Mouse (Mus musculus): ENCODE measurements around the gene Phb.
A peak's percentile ranks its signal among the peaks of the same experiment; 100 is the strongest.

Phb gene

DNA sequence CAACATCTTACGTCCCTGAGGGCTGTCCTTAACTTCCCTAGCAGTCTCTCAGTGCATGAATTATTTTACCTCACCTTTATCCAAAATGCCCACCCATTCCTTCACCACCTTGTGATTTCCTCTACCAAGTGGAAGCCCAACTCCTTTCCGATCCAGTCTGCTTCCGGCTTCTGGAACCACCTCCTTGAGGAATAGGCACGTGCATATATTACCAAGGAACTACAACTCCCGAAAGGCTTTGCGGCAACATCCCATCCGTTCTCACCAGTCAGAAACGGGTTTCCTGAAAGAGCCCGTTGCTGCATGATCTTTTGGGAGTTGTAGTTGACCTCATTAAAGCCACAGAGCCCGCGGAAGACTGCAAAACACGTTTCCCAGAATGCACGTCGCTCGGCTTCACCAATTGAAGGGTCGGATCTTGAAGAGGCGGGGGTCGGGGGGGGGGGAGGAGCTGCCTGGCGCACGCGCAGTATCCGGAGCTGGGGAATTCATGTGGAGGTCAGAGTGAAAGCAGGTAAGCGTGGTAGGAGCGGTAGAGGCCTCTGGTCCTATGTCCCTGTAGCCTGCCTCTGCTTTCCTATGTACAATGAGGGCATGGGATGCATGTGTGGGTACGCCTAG, at the start of gene Phb:
Phb (plus strand) TSS at position 429 of the 621 bp plus-strand sequence.
- peak; percentile 84 to 93 for DNase-seq

- DNase-seq, result no peak
Observed at GRCm38 (mm10) chr11:95617785-95618465, 48.8 kb upstream of the Phb start.

- no peak for DNase-seq
Observed at GRCm38 (mm10) chr11:95619081-95619480, 47.7 kb upstream of the Phb start.

DNA sequence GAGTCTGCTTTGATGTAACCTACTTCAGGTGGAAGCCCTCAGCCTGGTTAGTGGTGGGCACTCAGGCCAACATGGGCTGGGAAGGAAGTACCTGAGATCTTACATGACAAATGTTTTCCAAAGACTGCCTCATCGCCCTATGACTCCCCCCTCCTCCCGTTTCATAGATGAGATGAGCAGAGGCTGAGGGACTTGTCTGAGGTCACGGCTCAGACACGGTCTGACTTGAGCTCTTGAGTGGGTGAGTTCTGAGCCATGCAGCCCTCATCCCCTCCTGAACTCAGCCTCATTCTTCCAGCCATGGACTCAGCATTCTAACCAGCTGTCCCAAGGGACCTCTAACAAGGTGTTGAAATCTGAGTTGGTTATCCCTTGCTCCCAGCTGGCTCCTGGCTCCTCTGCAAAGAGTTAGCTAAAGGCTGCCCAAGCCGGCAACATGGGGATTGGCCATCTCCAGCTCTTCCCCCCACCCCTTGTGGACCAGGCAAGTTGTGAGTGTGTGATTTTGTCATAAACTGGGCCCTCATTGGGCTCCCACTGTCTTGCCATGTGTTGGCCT, 46.8 kb upstream of the Phb start:
- no peak for DNase-seq

GRCm38 (mm10) chr11:95621010-95621409, 45.7 kb upstream of the Phb start:
- no peak for DNase-seq

DNA sequence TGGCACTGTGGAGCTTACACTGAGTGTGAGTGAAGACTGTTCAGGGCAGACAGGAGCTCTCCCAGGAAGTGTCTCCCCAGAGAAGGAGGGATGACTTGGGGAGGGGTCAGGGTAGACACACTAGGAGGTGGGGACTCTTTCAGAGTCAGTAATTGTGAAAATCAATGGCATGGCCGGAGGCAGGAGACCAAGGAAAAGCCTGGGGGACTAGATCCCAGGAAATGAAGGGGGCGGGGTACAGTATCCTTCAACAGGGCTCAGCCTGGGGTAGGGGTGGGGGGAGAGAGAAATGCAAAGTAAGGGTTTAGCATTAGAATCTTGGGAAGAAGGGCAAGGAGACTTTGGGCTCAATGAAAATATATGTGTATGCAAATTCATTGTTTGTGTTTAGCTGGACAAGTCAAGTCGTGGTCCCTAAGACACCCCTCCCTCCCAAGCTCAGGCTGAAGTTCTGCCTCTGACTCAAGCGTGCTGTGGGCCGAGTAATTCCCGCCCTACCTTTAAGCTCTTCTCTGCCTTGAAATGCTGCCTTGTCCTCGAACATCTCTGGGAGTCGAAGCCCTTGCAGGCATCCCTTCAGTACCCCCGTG, 45.1 kb upstream of the Phb start:
- DNase-seq, result no peak

DNA sequence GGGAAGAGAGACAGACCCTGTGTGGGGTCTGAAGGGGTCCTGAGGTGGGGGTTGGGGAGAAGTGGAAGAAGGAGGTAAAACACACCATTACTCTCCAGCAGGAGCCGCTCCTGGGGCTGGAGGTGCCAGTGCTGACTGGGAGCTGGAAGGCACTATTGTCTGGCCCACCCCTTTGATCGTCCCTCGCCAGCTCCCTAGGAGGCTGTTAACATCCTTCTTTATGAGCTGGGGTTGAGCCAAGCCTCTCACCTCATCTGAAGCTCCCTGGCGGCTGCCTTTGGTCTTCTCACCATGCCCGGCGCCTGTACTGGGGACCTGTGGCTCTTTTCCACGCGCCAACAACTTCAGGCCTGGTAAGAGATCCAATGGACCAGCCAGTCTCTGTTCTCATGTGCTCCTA, 44.3 kb upstream of the Phb start:
- DNase-seq, result no peak

DNA sequence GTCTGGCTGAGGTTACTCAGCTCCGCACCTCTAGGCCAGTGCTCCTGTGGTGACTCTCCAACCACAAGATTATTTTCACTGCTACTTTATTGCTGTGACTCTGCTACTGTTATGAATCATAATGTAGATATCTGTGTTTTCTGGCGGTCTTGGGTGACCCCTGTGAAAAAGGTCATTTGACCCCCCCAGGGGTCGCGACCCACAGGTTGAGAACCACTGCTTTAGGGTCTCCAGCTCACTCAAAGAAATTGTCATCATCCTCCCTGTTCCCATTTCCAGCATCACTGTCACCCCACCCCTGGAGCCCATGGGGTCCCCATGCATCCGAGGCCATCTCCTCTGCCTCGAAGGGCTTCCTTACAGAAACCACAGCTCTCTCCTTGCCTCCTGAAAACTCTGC, 36.2 kb upstream of the Phb start:
- DNase-seq, result no peak

- no peak for DNase-seq
Observed at GRCm38 (mm10) chr11:95631301-95631700, 35.5 kb upstream of the Phb start.

DNA sequence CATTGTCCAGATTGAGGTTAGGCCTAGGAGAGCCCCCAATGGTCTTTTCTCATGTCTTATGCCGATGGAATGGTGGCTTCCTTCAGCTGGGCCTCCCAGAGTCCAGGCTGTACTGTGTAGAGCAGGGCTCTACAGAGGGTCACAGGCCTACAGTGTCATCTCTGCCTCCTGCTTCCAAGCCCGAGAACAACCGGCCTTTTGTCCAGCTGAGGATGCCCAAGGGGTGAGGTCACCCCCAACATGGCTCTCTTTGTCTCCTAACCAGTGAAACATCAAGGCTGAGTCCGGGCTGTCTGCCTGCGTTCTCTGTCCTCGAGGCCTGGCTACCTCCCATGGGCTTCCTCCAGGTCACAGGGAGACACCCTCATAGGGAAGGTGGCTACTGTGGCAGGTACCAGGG, 34.3 kb upstream of the Phb start:
- no peak for DNase-seq

GRCm38 (mm10) chr11:95633512-95634000, 33.2 kb upstream of the Phb start:
- DNase-seq, result no peak

GRCm38 (mm10) chr11:95635030-95635429, 31.7 kb upstream of the Phb start:
- DNase-seq, result no peak

- DNase-seq, result no peak
Observed at GRCm38 (mm10) chr11:95640751-95641150, 26.0 kb upstream of the Phb start.

DNA sequence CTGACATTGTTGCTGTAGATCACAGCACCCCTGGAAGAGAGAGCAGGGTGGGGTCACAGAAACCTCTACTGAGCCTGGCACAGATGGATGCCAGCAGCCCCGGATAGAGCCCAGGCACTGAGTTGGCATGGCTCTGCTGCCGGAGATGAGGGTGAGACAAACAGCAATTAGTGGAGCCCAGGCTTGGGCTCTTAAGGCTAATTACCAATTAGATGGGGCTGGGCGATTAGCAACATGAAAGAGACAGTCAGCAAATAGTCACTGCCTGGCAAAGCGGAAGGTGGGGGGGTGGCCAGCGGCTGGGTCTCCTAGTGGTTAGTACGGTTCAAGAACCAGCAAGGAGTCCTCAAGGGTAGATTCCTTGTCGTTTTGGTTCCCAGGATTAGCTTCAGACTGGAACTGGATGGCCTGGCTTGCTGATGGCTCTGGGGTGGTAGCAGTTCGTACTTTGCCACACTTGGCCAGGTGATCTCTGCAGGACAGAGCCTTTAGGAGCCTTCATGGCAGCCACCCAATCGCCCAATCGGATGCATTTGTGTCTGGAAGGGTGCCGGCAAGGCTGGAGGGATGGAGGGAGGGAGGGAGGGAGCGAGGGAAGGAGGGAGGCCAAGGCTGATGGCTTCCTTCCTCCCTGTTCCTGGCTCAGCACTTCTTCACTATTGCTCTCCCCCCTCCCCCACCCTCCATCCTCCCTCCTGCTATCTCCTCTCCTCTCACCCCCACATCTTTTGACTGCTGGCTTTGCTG, 24.1 kb upstream of the Phb start:
- no peak for DNase-seq

DNA sequence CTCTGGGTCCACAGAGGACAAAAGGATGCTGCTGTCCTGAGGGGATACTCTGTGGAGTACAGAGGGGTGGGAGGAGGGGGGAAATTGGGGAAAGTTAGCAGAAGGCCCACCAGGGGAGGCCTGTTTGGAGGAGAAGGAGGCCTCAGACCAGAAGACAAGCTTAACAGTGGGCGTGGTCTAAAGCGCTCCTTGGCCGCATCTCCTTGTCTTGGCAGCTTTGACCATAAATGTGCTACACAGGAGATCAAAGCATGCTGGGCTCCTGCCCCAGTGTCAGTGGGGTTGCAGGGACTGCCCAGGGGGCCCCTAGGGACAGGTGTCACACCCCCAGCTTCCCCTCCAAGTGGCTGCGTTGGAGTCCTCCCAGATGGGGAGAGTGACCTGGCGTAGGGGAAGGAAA, 22.9 kb upstream of the Phb start:
- DNase-seq, result no peak

GRCm38 (mm10) chr11:95644381-95644780, 22.4 kb upstream of the Phb start:
- DNase-seq, result no peak

DNA sequence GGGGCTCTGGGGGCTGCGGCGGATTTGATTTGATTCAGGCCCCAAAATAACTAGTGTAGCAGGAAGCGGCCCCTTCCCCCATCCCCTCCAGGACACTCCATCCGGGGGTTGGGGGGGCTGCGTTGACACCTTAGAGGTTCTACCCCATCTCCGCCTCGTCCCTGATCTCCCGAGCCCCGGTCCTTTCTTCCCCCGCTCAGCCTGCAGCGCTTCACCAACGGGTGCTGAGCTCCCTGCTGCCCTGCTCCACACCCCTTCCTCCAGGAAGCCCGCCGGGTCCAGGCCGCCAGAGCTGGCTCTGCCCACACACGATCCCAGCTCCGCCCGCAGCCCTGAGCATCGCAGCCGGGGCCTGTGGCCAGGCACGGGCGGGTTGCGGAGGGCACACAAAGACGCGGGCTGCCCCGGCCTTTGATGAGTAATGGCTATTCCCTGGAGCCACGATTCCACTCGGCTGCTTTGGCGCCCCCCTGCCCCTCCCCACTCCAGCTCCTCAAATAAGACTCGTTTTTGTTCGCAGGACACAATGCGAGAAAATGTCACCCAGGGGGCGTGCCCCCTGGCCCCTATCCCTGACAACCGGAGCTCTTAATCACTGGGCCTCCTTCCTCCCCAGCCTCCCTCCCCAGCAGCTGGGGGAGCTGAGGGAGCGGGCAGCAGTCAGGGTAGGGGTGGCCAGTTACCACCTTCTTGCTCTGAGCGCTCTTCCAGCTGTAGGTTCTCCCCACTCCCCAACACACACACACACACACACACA, 21.2 kb upstream of the Phb start:
- DNase-seq, result no peak

DNA sequence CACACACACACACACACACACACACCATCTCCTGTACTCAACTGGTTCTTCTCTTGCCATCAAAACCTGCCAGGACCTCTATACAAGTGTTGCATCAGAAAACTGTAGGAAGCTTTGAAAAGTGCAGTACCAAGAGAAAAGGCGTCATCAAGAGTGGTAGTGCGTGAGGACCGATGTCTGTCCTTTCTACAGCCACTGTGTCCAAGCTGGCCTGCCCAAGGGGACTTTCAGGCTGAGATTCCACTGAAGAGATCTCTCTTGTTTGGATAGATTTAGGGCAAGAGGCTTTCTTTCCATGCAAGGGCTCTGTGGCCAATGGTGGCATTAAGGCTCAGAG, 20.6 kb upstream of the Phb start:
- DNase-seq, result no peak

GRCm38 (mm10) chr11:95647791-95648190, 19.0 kb upstream of the Phb start:
- DNase-seq, result no peak

DNA sequence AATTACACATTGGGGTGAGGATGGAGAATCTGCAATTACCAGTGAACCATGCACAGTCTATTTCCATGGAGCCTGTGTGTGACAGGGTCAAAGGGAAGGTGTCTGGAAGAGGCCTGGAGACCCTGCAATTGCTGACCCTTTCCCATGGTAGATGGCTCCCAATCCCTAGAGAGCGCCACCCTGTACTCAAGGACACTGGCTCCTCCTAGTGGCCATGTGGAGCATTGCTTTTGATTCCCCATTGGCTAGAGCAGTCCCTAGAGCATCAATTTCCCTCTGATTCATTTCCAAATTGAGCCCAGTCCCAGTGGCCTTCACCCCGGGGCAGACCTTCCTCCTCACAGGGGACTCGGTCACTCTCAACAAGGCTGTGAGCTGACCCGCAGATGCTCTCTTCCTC, 17.9 kb upstream of the Phb start:
- peak; percentile 57 to 64 for DNase-seq

DNA sequence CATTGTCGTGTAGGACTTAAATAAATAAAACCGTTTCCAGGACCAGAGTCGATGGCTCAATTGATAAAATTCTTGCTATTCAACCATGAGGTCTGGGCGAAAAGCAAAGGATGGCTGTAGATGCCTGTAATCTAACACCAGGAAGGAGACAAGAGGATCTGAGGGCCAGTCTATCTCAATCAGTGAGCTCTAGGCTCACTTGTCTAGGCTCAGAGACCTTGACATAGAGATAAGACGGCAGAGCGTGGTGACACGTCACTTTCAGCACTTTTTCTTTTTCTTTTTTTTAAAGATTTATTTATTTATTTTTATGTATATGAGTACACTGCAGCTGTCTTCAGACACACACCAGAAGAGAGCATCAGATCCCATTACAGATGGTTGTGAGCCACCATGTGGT, 17.2 kb upstream of the Phb start:
- no peak for DNase-seq

- DNase-seq, result no peak
Observed at GRCm38 (mm10) chr11:95650001-95650400, 16.8 kb upstream of the Phb start.

DNA sequence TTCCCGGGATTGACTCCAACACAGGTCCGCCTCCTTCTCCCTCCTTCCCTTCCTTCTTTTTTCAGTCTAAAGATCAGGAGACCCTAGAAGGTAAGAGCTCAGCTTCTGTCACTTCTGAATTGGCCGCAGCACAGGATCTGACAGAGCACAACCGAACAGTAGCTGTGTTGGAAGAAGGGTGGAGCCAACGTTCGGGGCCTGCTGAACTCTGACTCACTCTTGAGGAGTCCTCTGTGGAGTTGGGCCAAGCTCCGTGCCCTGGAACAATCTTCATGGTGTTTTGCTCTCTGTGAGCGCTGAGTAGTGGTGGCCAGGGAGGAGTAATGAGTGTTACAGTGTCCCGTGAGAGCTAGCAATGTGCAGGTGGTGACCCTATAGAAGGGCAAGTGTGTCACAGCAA, 15.8 kb upstream of the Phb start:
- no peak for DNase-seq
